In the genomic region with DNA sequence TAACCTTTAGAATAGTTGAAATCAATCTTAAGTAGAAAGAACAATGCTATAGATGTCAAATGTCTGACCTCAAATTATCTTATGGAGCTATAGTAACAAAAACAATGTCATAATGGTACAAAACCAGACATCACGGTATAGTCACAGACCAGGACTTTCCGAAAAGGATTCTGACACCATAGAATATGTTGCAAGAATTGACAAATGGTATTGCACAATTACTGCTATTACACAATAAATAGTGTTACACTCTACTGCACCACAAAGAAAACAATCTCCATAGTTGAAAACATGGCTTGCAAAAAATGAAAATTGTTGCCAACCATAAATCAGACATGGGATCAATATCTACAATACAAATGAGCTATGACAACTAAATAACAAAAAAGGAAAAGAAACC, we compare ENCODE assay signal across 30 mouse cellular contexts. TPM values are rescaled to one million over a fixed set of nuclear protein-coding genes. Genes with fewer than 3 reads are reported as not detected.
"Had no signal": no experiment of that assay in that cellular context is flagged by ENCODE, and none has a peak within 500 bp of the region (broad histone marks: within the 10 kb centered on the region; RNA-seq: fewer than 3 reads in every experiment).

No protein-coding gene starts in this region.

- H3K4me3 ChIP-seq: intestine, embryonic 15.5 days; kidney, embryonic 15.5 days; left cerebral cortex, adult 2 months; limb, embryonic 12.5 days; limb, embryonic 15.5 days; lung, embryonic 15.5 days; midbrain, embryonic 12.5 days; midbrain, embryonic 15.5 days; neural tube, embryonic 12.5 days; neural tube, embryonic 15.5 days had no signal

- ATAC-seq: intestine, embryonic 15.5 days; midbrain, embryonic 15.5 days had no signal

- H3K27ac ChIP-seq: intestine, embryonic 15.5 days; kidney, embryonic 15.5 days; left cerebral cortex, adult 2 months; limb, embryonic 12.5 days; limb, embryonic 15.5 days; liver, embryonic 14.5 days; lung, embryonic 15.5 days; macrophage; midbrain, embryonic 12.5 days; midbrain, embryonic 15.5 days; neural tube, embryonic 12.5 days; neural tube, embryonic 15.5 days had no signal

- DNase-seq: kidney, adult 11 months; kidney, adult 8-10 months; kidney, postnatal 10 days; kidney, postnatal 36 days; layer of hippocampus, postnatal 36 days; left cerebral cortex, postnatal 4 days; lung, adult 18-20 months; lung, postnatal 14 days; retina, postnatal 1 day; thymus, adult 18-20 months; thymus, postnatal 36 days had no signal

- H3K27me3 ChIP-seq: intestine, embryonic 15.5 days; kidney, embryonic 15.5 days; limb, embryonic 12.5 days; limb, embryonic 15.5 days; lung, embryonic 15.5 days; midbrain, embryonic 12.5 days; midbrain, embryonic 15.5 days; neural tube, embryonic 12.5 days; neural tube, embryonic 15.5 days had no signal

- H3K9ac ChIP-seq: intestine, embryonic 15.5 days; kidney, embryonic 15.5 days; limb, embryonic 12.5 days; limb, embryonic 15.5 days; liver, embryonic 14.5 days; lung, embryonic 15.5 days; midbrain, embryonic 12.5 days; midbrain, embryonic 15.5 days; neural tube, embryonic 12.5 days; neural tube, embryonic 15.5 days had no signal

- H3K36me3 ChIP-seq: intestine, embryonic 15.5 days; kidney, embryonic 15.5 days; limb, embryonic 12.5 days; limb, embryonic 15.5 days; lung, embryonic 15.5 days; midbrain, embryonic 12.5 days; midbrain, embryonic 15.5 days; neural tube, embryonic 12.5 days; neural tube, embryonic 15.5 days had no signal

- H3K4me1 ChIP-seq: intestine, embryonic 15.5 days; limb, embryonic 12.5 days; limb, embryonic 15.5 days; lung, embryonic 15.5 days; midbrain, embryonic 12.5 days; midbrain, embryonic 15.5 days; neural tube, embryonic 12.5 days; neural tube, embryonic 15.5 days had no signal

RNA-seq across cellular contexts. Expression of gene Ofcc1, which starts 43.5 kb away (rescaled TPM):
- total RNA-seq: layer of hippocampus, adult 8-10 months; layer of hippocampus, postnatal 10 days; layer of hippocampus, postnatal 36 days; left cerebral cortex, adult 2 months; left cerebral cortex, postnatal 10 days; left cerebral cortex, postnatal 4 days had no signal
- polyA plus RNA-seq: intestine, embryonic 15.5 days; kidney, embryonic 15.5 days; liver, embryonic 14.5 days; lung, embryonic 15.5 days; macrophage; midbrain, embryonic 12.5 days; neural tube, embryonic 12.5 days; small intestine, adult 2 months; spleen, adult 2 months; testis, adult 2 months; urinary bladder, adult 2 months had no signal
